Mouse (Mus musculus): ENCODE measurements around the gene Dlg1. TPM values are rescaled to one million over a fixed set of nuclear protein-coding genes. Genes with fewer than 3 reads are reported as not detected.

Gene Dlg1
- polyA plus RNA-seq, 1 experiment from 2014 or later: 30.8 TPM

GRCm38 (mm10) chr16:31781015-31781414 is 117.8 kb downstream of the Dlg1 start:
- Histone ChIP-seq H3K27ac (replicated peaks) (no peak overlapping the region), H3K9ac (no peak overlapping the region), H3K4me1 (no peaks in the 10 kb centered on the region), H3K4me2 (replicated peaks) (no peak overlapping the region), H3K4me3 (replicated peaks) (no peak overlapping the region), H3K9me3 (replicated peaks) (no peaks in the 10 kb centered on the region), H3K36me3 (0 out of 2 replicates have a peak, but pooled peaks cover 5% of the 10 kb centered on the region), H3K27me3 (no peaks in the 10 kb centered on the region)
- WGBS: 52% methylated on average over 6 of the region's 6 CpGs
- no peak for ATAC-seq (ENCODE audit: insufficient number of reproducible peaks, low FRiP score, low TSS enrichment, low read depth)

GRCm38 (mm10) chr16:31790056-31790455 is 126.8 kb downstream of the Dlg1 start:
- peaks cover 20% of the 10 kb centered on the region for H3K36me3 ChIP-seq
- H3K9me3 ChIP-seq (replicated peaks): no peaks in the 10 kb centered on the region
- no peak overlapping the region for H3K4me3 ChIP-seq (replicated peaks)
- no peak for ATAC-seq (ENCODE audit: insufficient number of reproducible peaks, low FRiP score, low TSS enrichment, low read depth)
- 93% methylated on average over 9 of the region's 9 CpGs for WGBS
- no peaks in the 10 kb centered on the region for H3K4me1 ChIP-seq
- no peak overlapping the region for H3K9ac ChIP-seq
- no peaks in the 10 kb centered on the region for H3K27me3 ChIP-seq
- no peak overlapping the region for H3K4me2 ChIP-seq (replicated peaks)
- no peak overlapping the region for H3K27ac ChIP-seq (replicated peaks)

DNA sequence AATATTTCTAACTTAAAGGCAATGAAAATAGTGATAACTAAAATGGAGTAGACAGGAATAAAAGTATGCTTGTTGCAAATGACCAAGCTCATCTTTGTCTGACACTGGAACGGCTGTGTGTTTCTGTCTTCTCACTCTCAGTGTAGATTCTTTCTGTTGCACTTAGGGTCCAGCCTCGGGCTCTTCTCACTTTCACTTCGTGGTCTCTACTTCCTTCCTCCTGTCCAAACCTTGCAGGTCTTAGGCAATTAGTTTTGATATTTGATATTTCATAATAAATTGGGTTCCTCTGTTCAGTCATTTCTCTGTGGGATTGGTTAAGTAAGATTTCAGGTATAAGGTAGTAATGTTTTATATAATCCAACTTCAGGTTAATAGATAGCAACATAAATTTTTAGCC is 140.4 kb downstream of the Dlg1 start:
- H3K36me3 ChIP-seq: peaks cover 22% of the 10 kb centered on the region
- ATAC-seq (ENCODE audit: insufficient number of reproducible peaks, low FRiP score, low TSS enrichment, low read depth): no peak

DNA sequence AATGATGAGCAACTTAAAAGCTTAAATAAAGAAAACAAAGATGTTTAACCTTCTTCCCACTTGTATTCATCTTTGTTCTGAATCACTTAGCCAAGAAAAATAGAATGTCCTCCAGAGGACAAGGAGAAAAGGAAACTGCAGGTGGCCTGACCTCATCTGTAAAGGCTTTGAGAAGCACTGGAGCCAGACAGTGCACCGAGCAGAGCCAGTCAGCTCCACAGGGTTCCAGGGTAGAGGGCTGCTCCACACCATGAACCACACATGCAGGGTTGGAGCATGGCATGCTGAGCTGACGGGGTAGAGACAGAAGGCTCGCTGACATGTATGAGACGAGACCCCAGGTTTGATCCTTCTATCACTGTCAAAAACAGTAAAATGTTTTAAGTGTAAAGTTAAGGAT is 162.8 kb downstream of the Dlg1 start:
- Histone ChIP-seq H3K36me3 (peaks cover 18% of the 10 kb centered on the region; the same call in 1 of the 2 replicates), H3K27ac (replicated peaks) (no peak overlapping the region), H3K27me3 (no peaks in the 10 kb centered on the region), H3K9ac (no peak overlapping the region), H3K4me1 (no peaks in the 10 kb centered on the region), H3K4me3 (replicated peaks) (no peak overlapping the region), H3K4me2 (replicated peaks) (no peak overlapping the region), H3K9me3 (replicated peaks) (no peaks in the 10 kb centered on the region)
- no peak for ATAC-seq (ENCODE audit: insufficient number of reproducible peaks, low FRiP score, low TSS enrichment, low read depth)
- WGBS: 75% methylated on average over 4 of the region's 4 CpGs

More for the DNA sequence above, 140.4 kb downstream of the Dlg1 start:
- H3K4me3 ChIP-seq (replicated peaks): no peak overlapping the region
- no peaks in the 10 kb centered on the region for H3K9me3 ChIP-seq (replicated peaks)
- no peak overlapping the region for H3K27ac ChIP-seq (replicated peaks)
- 68% methylated on average over 3 of the region's 3 CpGs for WGBS
- no peaks in the 10 kb centered on the region for H3K27me3 ChIP-seq
- H3K9ac ChIP-seq: no peak overlapping the region
- H3K4me2 ChIP-seq (replicated peaks): no peak overlapping the region
- H3K4me1 ChIP-seq: no peaks in the 10 kb centered on the region

DNA sequence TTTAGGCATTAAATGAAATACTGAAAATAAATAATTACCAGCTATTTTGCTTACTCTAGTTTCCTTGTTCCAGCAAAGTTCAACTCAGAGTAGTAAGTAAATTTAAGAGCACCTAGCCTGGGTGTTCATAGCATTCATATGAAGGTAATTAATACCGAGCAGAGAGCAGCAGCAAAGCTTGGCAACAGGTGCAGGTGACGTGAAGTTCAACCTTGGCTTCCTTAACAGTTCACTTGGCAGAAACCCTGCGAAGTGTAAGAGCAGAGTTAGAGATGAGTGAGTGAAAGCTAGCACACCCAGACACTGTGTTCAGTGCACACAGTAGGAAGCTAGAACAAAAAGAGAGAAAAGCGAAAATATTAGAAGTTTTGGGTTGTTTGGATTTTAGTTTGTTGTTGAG is 167.5 kb downstream of the Dlg1 start:
- no peaks in the 10 kb centered on the region for H3K9me3 ChIP-seq (replicated peaks)
- peaks cover 18% of the 10 kb centered on the region; the same call in 1 of the 2 replicates for H3K36me3 ChIP-seq
- H3K9ac ChIP-seq: no peak overlapping the region
- 0 out of 2 replicates have a peak, but pooled peaks cover 3% of the 10 kb centered on the region for H3K4me1 ChIP-seq
- no peak overlapping the region for H3K27ac ChIP-seq (replicated peaks)
- no peak overlapping the region for H3K4me2 ChIP-seq (replicated peaks)
- H3K4me3 ChIP-seq (replicated peaks): no peak overlapping the region
- no peaks in the 10 kb centered on the region for H3K27me3 ChIP-seq
- no peak for ATAC-seq (ENCODE audit: insufficient number of reproducible peaks, low FRiP score, low TSS enrichment, low read depth)
- 86% methylated on average over 4 of the region's 4 CpGs for WGBS

DNA sequence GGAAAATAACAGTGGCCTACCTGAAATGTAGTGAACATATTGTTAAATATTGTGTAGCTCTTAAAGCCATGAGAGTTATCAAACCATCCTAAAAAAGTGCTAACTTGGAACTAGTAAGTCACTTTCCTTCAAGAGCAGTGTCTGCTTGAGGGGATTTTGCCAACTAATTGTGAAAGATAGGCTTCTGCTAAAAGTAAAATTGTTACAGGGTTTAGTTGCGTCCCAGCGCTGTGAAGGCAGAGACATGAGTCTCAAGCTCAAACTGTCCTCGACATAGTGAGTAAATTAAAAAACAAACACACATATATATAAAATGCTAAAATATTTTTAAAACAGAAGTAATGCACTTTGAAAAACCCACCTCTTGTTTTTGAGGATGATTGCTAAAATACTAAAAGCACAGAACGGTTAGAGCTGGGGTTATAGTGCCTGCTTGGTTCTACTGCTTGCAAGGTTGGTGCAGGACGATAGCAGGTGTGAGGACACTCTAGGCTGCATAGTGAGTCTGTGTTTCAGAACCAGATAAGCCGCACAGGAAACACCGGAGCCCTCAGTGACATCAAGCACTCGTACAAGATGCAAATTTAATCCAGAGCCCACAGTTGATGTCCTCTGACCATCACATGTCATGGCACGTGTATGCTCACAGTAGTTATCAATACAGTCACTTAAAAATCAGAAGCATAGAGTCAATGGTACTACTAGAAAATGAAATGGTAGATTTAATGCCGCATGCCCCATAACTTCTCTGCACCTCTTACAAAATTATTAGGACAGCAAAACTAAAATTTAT is 169.6 kb downstream of the Dlg1 start:
- ATAC-seq (ENCODE audit: insufficient number of reproducible peaks, low FRiP score, low TSS enrichment, low read depth): no peak
- H3K36me3 ChIP-seq: peaks cover 20% of the 10 kb centered on the region
- H3K9ac ChIP-seq: no peak overlapping the region
- H3K4me2 ChIP-seq (replicated peaks): no peak overlapping the region
- no peaks in the 10 kb centered on the region for H3K9me3 ChIP-seq (replicated peaks)
- no peaks in the 10 kb centered on the region for H3K27me3 ChIP-seq
- H3K4me3 ChIP-seq (replicated peaks): no peak overlapping the region
- WGBS: 90% methylated on average over 10 of the region's 10 CpGs
- H3K4me1 ChIP-seq: 0 out of 2 replicates have a peak, but pooled peaks cover 3% of the 10 kb centered on the region
- no peak overlapping the region for H3K27ac ChIP-seq (replicated peaks)

- H3K4me1 ChIP-seq: 0 out of 2 replicates have a peak, but pooled peaks cover 3% of the 10 kb centered on the region
- H3K9ac ChIP-seq: no peak overlapping the region
- H3K27ac ChIP-seq (replicated peaks): peak overlapping the region; percentile 73; the same call in 1 of the 2 replicates
- WGBS: 57% methylated on average over 7 of the region's 7 CpGs
- H3K36me3 ChIP-seq: peaks cover 25% of the 10 kb centered on the region
- H3K27me3 ChIP-seq: no peaks in the 10 kb centered on the region
- H3K4me3 ChIP-seq (replicated peaks): no peak overlapping the region
- ATAC-seq (ENCODE audit: insufficient number of reproducible peaks, low FRiP score, low TSS enrichment, low read depth): no peak
- no peaks in the 10 kb centered on the region for H3K9me3 ChIP-seq (replicated peaks)
- no peak overlapping the region for H3K4me2 ChIP-seq (replicated peaks)
Observed at GRCm38 (mm10) chr16:31834011-31834584, 170.9 kb downstream of the Dlg1 start.

DNA sequence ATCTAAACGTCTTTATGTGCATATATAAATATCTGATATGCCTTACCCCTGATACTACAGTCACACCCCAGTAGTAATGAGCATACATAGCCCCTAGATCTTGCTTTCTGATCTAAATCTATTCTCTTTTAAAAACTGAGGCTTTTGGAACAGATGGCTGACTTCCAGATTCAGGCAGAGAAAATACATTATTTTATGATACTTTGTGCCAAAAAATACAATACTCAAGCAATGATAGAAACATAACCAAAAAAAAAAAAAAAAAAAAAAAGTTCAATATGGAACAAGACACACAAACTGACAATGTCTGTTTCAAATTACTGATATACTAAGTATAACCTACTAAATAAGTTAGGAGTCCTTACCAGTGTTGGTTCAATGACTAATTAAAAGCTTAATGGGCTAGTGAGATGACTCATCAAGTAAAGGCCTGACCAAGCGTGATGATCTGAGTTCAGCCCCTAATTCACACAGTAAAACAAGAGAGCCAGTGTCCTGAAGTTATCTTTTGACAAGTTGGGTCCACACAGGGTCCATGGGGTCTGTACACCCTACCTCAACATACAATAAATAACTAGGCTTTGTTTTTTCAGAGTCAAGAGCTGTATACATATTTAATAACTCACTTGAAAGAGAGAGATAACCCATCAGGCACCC is 171.5 kb downstream of the Dlg1 start:
- ATAC-seq (ENCODE audit: insufficient number of reproducible peaks, low FRiP score, low TSS enrichment, low read depth): no peak
- no peak overlapping the region for H3K4me2 ChIP-seq (replicated peaks)
- 67% methylated on average over 2 of the region's 2 CpGs for WGBS
- H3K4me3 ChIP-seq (replicated peaks): no peak overlapping the region
- no peaks in the 10 kb centered on the region for H3K27me3 ChIP-seq
- H3K27ac ChIP-seq (replicated peaks): no peak overlapping the region
- H3K4me1 ChIP-seq: 0 out of 2 replicates have a peak, but pooled peaks cover 3% of the 10 kb centered on the region
- peaks cover 24% of the 10 kb centered on the region for H3K36me3 ChIP-seq
- no peak overlapping the region for H3K9ac ChIP-seq
- H3K9me3 ChIP-seq (replicated peaks): no peaks in the 10 kb centered on the region

- WGBS: 78% methylated on average over 3 of the region's 3 CpGs
- Histone ChIP-seq H3K4me1 (0 out of 2 replicates have a peak, but pooled peaks cover 3% of the 10 kb centered on the region), H3K9ac (no peak overlapping the region), H3K36me3 (peaks cover 20% of the 10 kb centered on the region), H3K4me3 (replicated peaks) (no peak overlapping the region), H3K4me2 (replicated peaks) (no peak overlapping the region), H3K9me3 (replicated peaks) (no peaks in the 10 kb centered on the region), H3K27ac (replicated peaks) (no peak overlapping the region), H3K27me3 (no peaks in the 10 kb centered on the region)
- ATAC-seq (ENCODE audit: insufficient number of reproducible peaks, low FRiP score, low TSS enrichment, low read depth): no peak
Observed at GRCm38 (mm10) chr16:31837362-31837761, 174.1 kb downstream of the Dlg1 start.

DNA sequence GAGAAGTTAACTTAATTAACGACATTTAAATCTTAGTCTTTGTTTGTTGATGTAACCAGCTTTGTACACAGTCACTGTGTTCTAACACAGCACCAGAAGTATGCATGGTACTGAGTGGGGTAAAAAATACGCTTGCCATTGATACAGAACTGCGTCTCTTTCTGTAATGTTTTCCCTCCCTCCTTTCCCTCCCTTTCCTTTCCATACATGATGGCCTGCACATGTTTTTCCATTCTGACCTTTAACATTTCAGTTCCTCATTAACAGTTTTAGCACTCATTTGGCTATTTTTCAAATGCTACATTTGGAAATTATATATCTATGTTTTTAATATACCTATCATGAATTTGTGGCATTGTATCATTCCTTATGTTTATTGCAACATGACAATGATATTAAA is 181.0 kb downstream of the Dlg1 start:
- H3K4me2 ChIP-seq (replicated peaks): no peak overlapping the region
- no peaks in the 10 kb centered on the region for H3K4me1 ChIP-seq
- H3K27ac ChIP-seq (replicated peaks): no peak overlapping the region
- H3K27me3 ChIP-seq: no peaks in the 10 kb centered on the region
- H3K9ac ChIP-seq: no peak overlapping the region
- peaks cover 12% of the 10 kb centered on the region for H3K36me3 ChIP-seq
- no peaks in the 10 kb centered on the region for H3K9me3 ChIP-seq (replicated peaks)
- H3K4me3 ChIP-seq (replicated peaks): no peak overlapping the region
- ATAC-seq (ENCODE audit: insufficient number of reproducible peaks, low FRiP score, low TSS enrichment, low read depth): no peak
- 76% methylated on average over 3 of the region's 3 CpGs for WGBS

- 83% methylated on average over 10 of the region's 10 CpGs for WGBS
Observed at GRCm38 (mm10) chr16:31846763-31847162, 183.5 kb downstream of the Dlg1 start.

More at GRCm38 (mm10) chr16:31846763-31847162, 183.5 kb downstream of the Dlg1 start:
- ATAC-seq (ENCODE audit: insufficient number of reproducible peaks, low FRiP score, low TSS enrichment, low read depth): no peak
- no peak overlapping the region for H3K27ac ChIP-seq (replicated peaks)
- H3K27me3 ChIP-seq: no peaks in the 10 kb centered on the region
- H3K9me3 ChIP-seq (replicated peaks): no peaks in the 10 kb centered on the region
- H3K4me3 ChIP-seq (replicated peaks): no peak overlapping the region
- H3K4me2 ChIP-seq (replicated peaks): no peak overlapping the region
- no peaks in the 10 kb centered on the region for H3K4me1 ChIP-seq
- H3K9ac ChIP-seq: no peak overlapping the region
- H3K36me3 ChIP-seq: peaks cover 10% of the 10 kb centered on the region; the same call in 1 of the 2 replicates
